Mouse (Mus musculus) limb, embryonic 11.5 days (tissue): ENCODE data around the gene Gpalpp1. TPM values are rescaled to one million over a fixed set of nuclear protein-coding genes. Genes with fewer than 3 reads are reported as not detected.

ENCODE experiments used
- polyA plus RNA-seq: library from polyadenylated mRNA; unstranded; fragments of >200 nt; fragmentation: Nextera tagmentation; extraction: Ambion mirVana; gene quantifications from 2 replicates; pipeline ENCODE4 v1.2.1, GENCODE M21; 2014

Gpalpp1 gene
- polyA plus RNA-seq, 1 experiment from 2014 or later = 15.0 TPM

Other genes with a start within 250 kb of the Gpalpp1 start
- 0.44 and 0.53 TPM in 2 replicates for gene Kctd4, start 155.8 kb downstream of the Gpalpp1 start, polyA plus RNA-seq
- 58.4 and 60.9 TPM in 2 replicates for gene Gtf2f2, start 99.9 kb downstream of the Gpalpp1 start, polyA plus RNA-seq
- 19.8 and 20.1 TPM in 2 replicates for gene Nufip1, start 131 bp upstream of the Gpalpp1 start, polyA plus RNA-seq